Mouse (Mus musculus): ENCODE measurements at regions not wholly inside any gene's neighbourhood (a gene's known extent, or its start where the extent isn't known, plus 50 kb on each side); places are given as distances from the start of the nearest gene placed in this dataset. TPM values are rescaled to one million over a fixed set of nuclear protein-coding genes. Genes with fewer than 3 reads are reported as not detected.

DNA sequence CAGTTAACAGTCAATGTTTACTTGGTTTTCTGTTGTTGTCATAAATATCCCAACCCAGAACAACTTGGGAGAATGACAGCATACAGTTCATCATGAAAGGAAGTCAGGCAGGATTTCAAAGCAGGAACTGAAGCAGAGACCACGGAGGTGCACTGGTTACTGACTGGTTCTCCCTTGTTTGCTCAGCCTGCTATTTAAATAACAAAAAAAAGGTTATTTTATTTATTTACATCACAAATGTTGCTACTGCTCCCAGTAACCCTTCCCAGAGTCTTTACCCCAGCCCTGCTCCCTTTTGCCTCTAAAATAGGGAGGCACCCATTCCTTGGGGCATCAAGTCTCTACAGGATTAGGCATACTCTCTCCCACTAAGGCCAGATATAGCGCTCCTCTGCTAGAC is 461.8 kb upstream of the Slc8a1 start:
- WGBS (ENCODE audit: insufficient replicate concordance): 52% methylated on average over 2 of the region's 2 CpGs
- H3K9ac ChIP-seq: no peak overlapping the region

DNA sequence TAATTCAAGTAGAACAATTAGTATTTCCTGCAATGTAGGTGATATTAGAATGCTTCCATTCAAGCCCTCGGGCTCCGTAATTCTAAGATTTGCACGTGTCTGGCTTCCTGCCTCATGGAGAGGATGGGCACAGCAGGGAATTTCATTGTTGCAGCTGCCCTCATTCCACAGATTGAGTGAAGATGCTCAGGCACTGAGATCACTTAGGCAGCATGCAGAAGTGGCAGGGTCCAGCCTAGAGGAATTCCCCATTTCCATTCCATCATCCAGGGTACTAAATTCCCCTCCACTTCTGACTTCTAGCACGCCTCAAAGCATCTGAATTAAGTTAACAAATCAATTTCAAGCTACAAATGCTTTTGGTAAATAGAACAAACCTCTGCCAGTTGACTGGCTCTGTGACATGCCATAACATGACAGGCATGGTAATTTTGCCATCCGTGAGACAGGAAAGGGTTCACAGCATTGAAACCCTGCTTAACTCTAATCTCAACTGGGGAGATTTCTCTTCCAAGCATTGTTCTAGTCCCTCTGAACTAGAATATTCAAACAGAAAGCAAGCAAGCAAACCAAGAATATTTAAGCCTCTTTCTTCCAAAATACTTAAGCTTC is 461.0 kb upstream of the Slc8a1 start:
- Histone ChIP-seq H3K4me3 (no peak overlapping the region), H3K27me3 (replicated peaks) (no peaks in the 10 kb centered on the region), H3K27ac (no peak overlapping the region), H3K9me3 (replicated peaks) (no peaks in the 10 kb centered on the region), H3K36me3 (no peaks in the 10 kb centered on the region), H3K4me1 (no peaks in the 10 kb centered on the region), H3K9ac (no peak overlapping the region), H3K4me2 (no peak overlapping the region)
- no peak for ATAC-seq
- 50% methylated on average over 5 of the region's 5 CpGs for WGBS (ENCODE audit: insufficient replicate concordance)

More for the DNA sequence above, 461.8 kb upstream of the Slc8a1 start:
- no peaks in the 10 kb centered on the region for H3K4me1 ChIP-seq
- no peak overlapping the region for H3K27ac ChIP-seq
- H3K4me3 ChIP-seq: no peak overlapping the region
- H3K9me3 ChIP-seq (replicated peaks): no peaks in the 10 kb centered on the region
- no peaks in the 10 kb centered on the region for H3K27me3 ChIP-seq (replicated peaks)
- no peaks in the 10 kb centered on the region for H3K36me3 ChIP-seq
- ATAC-seq: no peak
- H3K4me2 ChIP-seq: no peak overlapping the region

GRCm38 (mm10) chr17:82184261-82184660 is 446.1 kb upstream of the Slc8a1 start:
- H3K9ac ChIP-seq: no peak overlapping the region
- no peaks in the 10 kb centered on the region for H3K4me1 ChIP-seq
- H3K36me3 ChIP-seq: no peaks in the 10 kb centered on the region
- H3K4me3 ChIP-seq: no peak overlapping the region
- ATAC-seq: no peak
- H3K9me3 ChIP-seq (replicated peaks): no peaks in the 10 kb centered on the region
- no peak overlapping the region for H3K4me2 ChIP-seq
- H3K27me3 ChIP-seq (replicated peaks): no peaks in the 10 kb centered on the region
- H3K27ac ChIP-seq: no peak overlapping the region
- 69% methylated on average over 2 of the region's 2 CpGs for WGBS (ENCODE audit: insufficient replicate concordance)

DNA sequence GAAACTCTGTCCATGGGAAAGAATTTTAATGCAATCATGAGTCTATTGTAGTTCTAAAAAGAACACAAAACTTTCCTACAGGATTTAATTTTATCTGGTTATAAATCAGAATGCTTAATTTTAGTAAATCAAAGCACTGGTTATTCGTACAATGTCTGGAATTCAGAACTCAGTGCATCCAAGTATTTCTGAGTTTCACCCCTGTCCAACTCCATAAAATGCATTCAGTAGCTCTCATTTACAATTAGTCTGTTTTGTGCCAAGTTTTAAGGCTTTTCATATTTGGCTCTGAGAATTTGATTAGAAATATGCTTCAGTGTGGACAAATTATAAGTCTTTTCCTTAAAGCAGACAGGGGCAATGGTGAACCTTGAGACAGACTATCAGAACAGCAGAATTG is 433.0 kb upstream of the Slc8a1 start:
- WGBS (ENCODE audit: insufficient replicate concordance): 51% methylated on average over 1 of the region's 1 CpGs
- H3K9ac ChIP-seq: no peak overlapping the region
- no peaks in the 10 kb centered on the region for H3K27me3 ChIP-seq (replicated peaks)

GRCm38 (mm10) chr17:82153446-82153845 is 415.3 kb upstream of the Slc8a1 start:
- no peak for ATAC-seq

More for the DNA sequence above, 433.0 kb upstream of the Slc8a1 start:
- ATAC-seq: no peak
- Histone ChIP-seq H3K9me3 (replicated peaks) (no peaks in the 10 kb centered on the region), H3K27ac (no peak overlapping the region), H3K4me1 (no peaks in the 10 kb centered on the region), H3K4me3 (no peak overlapping the region), H3K4me2 (no peak overlapping the region), H3K36me3 (no peaks in the 10 kb centered on the region)

GRCm38 (mm10) chr17:82134843-82135242 is 396.7 kb upstream of the Slc8a1 start:
- Histone ChIP-seq H3K4me1 (no peaks in the 10 kb centered on the region), H3K9me3 (replicated peaks) (no peaks in the 10 kb centered on the region), H3K27ac (no peak overlapping the region), H3K36me3 (no peaks in the 10 kb centered on the region), H3K4me3 (no peak overlapping the region), H3K27me3 (replicated peaks) (no peaks in the 10 kb centered on the region), H3K4me2 (no peak overlapping the region), H3K9ac (no peak overlapping the region)
- no peak for ATAC-seq
- WGBS (ENCODE audit: insufficient replicate concordance): 55% methylated on average over 3 of the region's 3 CpGs

More at GRCm38 (mm10) chr17:82153446-82153845, 415.3 kb upstream of the Slc8a1 start:
- no peak overlapping the region for H3K9ac ChIP-seq
- H3K4me2 ChIP-seq: no peak overlapping the region
- H3K27me3 ChIP-seq (replicated peaks): no peaks in the 10 kb centered on the region
- 17% methylated on average over 1 of the region's 2 CpGs for WGBS (ENCODE audit: insufficient replicate concordance)
- no peaks in the 10 kb centered on the region for H3K4me1 ChIP-seq
- no peak overlapping the region for H3K4me3 ChIP-seq
- no peak overlapping the region for H3K27ac ChIP-seq
- no peaks in the 10 kb centered on the region for H3K36me3 ChIP-seq
- H3K9me3 ChIP-seq (replicated peaks): no peaks in the 10 kb centered on the region

- Histone ChIP-seq H3K4me2 (no peak overlapping the region), H3K9me3 (replicated peaks) (no peaks in the 10 kb centered on the region), H3K27ac (no peak overlapping the region), H3K36me3 (no peaks in the 10 kb centered on the region), H3K27me3 (replicated peaks) (no peaks in the 10 kb centered on the region), H3K9ac (no peak overlapping the region), H3K4me1 (no peaks in the 10 kb centered on the region), H3K4me3 (no peak overlapping the region)
- WGBS (ENCODE audit: insufficient replicate concordance): 61% methylated on average over 3 of the region's 3 CpGs
- no peak for ATAC-seq
These were observed 394.8 kb upstream of the Slc8a1 start for GRCm38 (mm10) chr17:82132941-82133340.

- H3K4me2 ChIP-seq: no peak overlapping the region
- H3K27ac ChIP-seq: no peak overlapping the region
- no peaks in the 10 kb centered on the region for H3K4me1 ChIP-seq
- no peak overlapping the region for H3K9ac ChIP-seq
- ATAC-seq: no peak
- no peaks in the 10 kb centered on the region for H3K27me3 ChIP-seq (replicated peaks)
- no peak overlapping the region for H3K4me3 ChIP-seq
- 68% methylated on average over 2 of the region's 3 CpGs for WGBS (ENCODE audit: insufficient replicate concordance)
- no peaks in the 10 kb centered on the region for H3K9me3 ChIP-seq (replicated peaks)
- no peaks in the 10 kb centered on the region for H3K36me3 ChIP-seq
These were observed 349.0 kb upstream of the Slc8a1 start for GRCm38 (mm10) chr17:82087141-82087540.

DNA sequence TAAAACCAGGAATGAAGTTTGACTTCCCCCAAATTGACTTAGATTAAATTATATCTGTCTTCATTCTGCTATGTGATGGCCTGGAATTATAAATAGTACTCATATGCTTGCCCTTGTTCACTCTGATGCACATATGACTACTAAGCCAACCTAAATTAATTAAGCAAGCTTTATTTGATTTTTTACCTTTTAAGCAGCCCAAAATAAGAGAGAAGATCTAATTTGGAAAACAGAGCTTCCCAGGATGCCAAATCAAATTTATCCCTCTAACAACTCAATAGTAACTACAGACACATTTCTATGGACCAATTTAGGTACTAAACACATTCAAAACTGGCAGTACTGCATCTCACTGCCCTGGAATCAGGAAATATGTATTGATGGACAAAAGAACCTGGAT is 342.1 kb upstream of the Slc8a1 start:
- H3K27me3 ChIP-seq (replicated peaks): no peaks in the 10 kb centered on the region
- no peaks in the 10 kb centered on the region for H3K36me3 ChIP-seq
- ATAC-seq: no peak
- H3K4me2 ChIP-seq: no peak overlapping the region
- no peak overlapping the region for H3K4me3 ChIP-seq
- H3K4me1 ChIP-seq: no peaks in the 10 kb centered on the region
- H3K9me3 ChIP-seq (replicated peaks): no peaks in the 10 kb centered on the region
- H3K27ac ChIP-seq: no peak overlapping the region
- no peak overlapping the region for H3K9ac ChIP-seq

Small RNAs in the stretch of these regions (microRNA-seq; reads per million reads assigned to microRNA genes)
- gene Gm23400: not detected
- gene Gm27359: not detected

Measured in liver, embryonic 12.5 days (tissue).